Mouse (Mus musculus): ENCODE data around the gene Scd2.

DNA sequence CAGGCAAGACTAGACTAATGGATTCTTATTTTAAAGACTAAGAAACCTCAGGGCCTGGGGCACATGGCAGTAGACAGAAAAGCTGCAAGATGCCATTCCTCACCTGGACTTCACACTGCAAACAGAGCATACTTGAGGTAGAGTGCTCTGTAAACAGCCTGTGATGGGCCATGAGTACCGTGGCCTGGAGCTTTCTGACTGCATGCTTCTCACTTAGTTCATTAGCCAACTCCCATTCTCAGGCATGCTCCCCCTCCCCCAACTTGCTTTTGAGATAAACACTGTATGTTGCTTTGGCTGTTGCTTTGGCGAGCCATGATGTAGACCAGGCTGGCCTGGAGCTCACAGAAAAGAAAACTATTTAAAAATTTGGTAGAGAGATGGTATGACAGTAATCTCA, 7.4 kb upstream of the Scd2 start:
- no peak for TF ChIP-seq EP300 (IDR thresholded peaks at IDR 0.05; ENCODE audit: low read depth)
- TF ChIP-seq CTCF (IDR thresholded peaks at IDR 0.05; ENCODE audit: low read depth): no peak

Measured in liver, postnatal 0 days (tissue).